Mouse (Mus musculus): ENCODE measurements at regions not wholly inside any gene's neighbourhood (a gene's known extent, or its start where the extent isn't known, plus 50 kb on each side); places are given as distances from the start of the nearest gene placed in this dataset.
A peak's percentile ranks its signal among the peaks of the same experiment; 100 is the strongest.

DNA sequence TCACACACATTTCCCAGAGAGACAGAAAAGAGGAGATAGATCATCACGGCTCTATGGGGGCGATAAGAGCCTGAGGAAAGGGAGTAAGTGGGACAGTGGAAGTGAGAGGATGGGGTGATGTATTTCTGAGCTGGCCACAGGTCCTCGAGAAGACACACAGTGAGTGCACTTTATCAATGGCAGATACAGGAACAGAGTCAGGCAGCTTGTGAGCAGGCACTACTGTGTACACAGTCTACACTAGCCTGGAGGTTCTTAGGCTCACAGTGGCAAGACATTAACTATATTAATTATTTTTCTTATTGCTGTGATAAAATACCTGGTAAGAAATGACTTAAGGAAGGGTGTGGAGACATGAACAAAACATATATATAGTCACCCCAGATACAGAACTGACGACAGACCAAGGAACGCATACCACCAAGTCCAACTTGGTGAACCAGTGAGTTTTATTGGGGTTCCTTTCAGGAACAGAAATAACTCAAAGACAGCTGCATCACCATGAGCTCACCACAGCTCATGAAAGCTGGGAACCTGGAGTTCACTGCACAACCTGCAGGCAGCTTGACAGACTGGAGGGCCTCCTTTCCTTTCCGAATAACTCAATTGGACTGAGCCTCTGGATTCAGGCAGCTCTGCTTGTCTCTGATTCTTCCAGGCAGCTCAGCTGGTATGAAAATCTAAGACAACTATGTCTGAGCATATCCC is 51.5 kb upstream of the Slc9a9 start:
- Histone ChIP-seq H3K27me3 (ENCODE audit: control insufficient read depth, insufficient read depth, insufficient read length) (no peaks in the 10 kb centered on the region), H3K79me2 (ENCODE audit: control insufficient read depth, insufficient read depth) (no peaks in the 10 kb centered on the region), H3K36me3 (ENCODE audit: control insufficient read depth, insufficient read depth) (no peaks in the 10 kb centered on the region), H3K4me3 (no peak overlapping the region), H3ac (ENCODE audit: control insufficient read depth, insufficient read length) (no peak overlapping the region), H3K4me2 (ENCODE audit: low read depth) (no peak overlapping the region)
- TF ChIP-seq MYOG (IDR thresholded peaks at IDR 0.05; ENCODE audit: control insufficient read depth in 1 of 3, insufficient read depth in 1 of 3, insufficient read length in 2 of 3, low read depth in 2 of 3) = peak in 2 of 3 experiments; percentile 36 to 71
- no peak for TF ChIP-seq POLR2AphosphoS2 (IDR thresholded peaks at IDR 0.05; ENCODE audit: insufficient read length, low read depth)
- no peak for TF ChIP-seq MAX (IDR thresholded peaks at IDR 0.05; ENCODE audit: low read depth)
- peak; percentile 6 for TF ChIP-seq TCF3 (IDR thresholded peaks at IDR 0.05; ENCODE audit: insufficient read length, low read depth)
- TF ChIP-seq USF1 (IDR thresholded peaks at IDR 0.05; ENCODE audit: low read depth) = no peak
- TF ChIP-seq MYOD1 (IDR thresholded peaks at IDR 0.05; ENCODE audit: control insufficient read depth in 1 of 3, insufficient read length in 2 of 3, low read depth in 2 of 3) = peak in 2 of 3 experiments; percentile 14 to 74
- TF ChIP-seq CEBPB (IDR thresholded peaks at IDR 0.05; ENCODE audit: insufficient read depth, poor library complexity, severe bottlenecking) = no peak
- TF ChIP-seq E2F4 (IDR thresholded peaks at IDR 0.05; ENCODE audit: insufficient read depth) = no peak
- TF ChIP-seq TCF12 (IDR thresholded peaks at IDR 0.05; ENCODE audit: insufficient read depth, poor library complexity, severe bottlenecking) = peak; percentile 54
- TF ChIP-seq REST (IDR thresholded peaks at IDR 0.05; ENCODE audit: insufficient read depth, insufficient read length) = no peak
- TF ChIP-seq POLR2A (IDR thresholded peaks at IDR 0.05; ENCODE audit: insufficient read length, low read depth) = no peak
- TF ChIP-seq SRF (IDR thresholded peaks at IDR 0.05; ENCODE audit: control insufficient read depth, insufficient read length, low read depth) = no peak
